Mouse (Mus musculus) thymus, adult 18-20 months (tissue): ENCODE measurements at regions not wholly inside any gene's neighbourhood (a gene's known extent, or its start where the extent isn't known, plus 50 kb on each side); places are given as distances from the start of the nearest gene placed in this dataset.
"Not testable (repeated sequence)": the region's sequence is repeated elsewhere in the genome, so short reads cannot be mapped to it uniquely, and the experiment has no call there.

Experiments used
- DNase-seq, 2 experiments: peaks; one replicate each; pipeline ENCODE4 v3.0.0; 2022; ENCODE audit warnings: mixed read lengths in 2 of 2

- DNase-seq = no peak
These were observed 94.7 kb upstream of the Cpsf6 start for GRCm38 (mm10) chr10:117474351-117475085.

GRCm38 (mm10) chr10:117473471-117473870 lies 93.7 kb upstream of the Cpsf6 start:
- DNase-seq = no peak

- DNase-seq = no peak
These were observed 92.7 kb upstream of the Cpsf6 start for GRCm38 (mm10) chr10:117472568-117472930.

- DNase-seq = no peak
These were observed 92.2 kb upstream of the Cpsf6 start for GRCm38 (mm10) chr10:117471818-117472567.

GRCm38 (mm10) chr10:117471036-117471817 lies 91.4 kb upstream of the Cpsf6 start:
- DNase-seq = no peak

GRCm38 (mm10) chr10:117470481-117470880 lies 90.7 kb upstream of the Cpsf6 start:
- DNase-seq = no peak

GRCm38 (mm10) chr10:117469573-117470090 lies 89.8 kb upstream of the Cpsf6 start:
- DNase-seq = no peak

- no peak for DNase-seq
These were observed 89.2 kb upstream of the Cpsf6 start for GRCm38 (mm10) chr10:117468931-117469572.

GRCm38 (mm10) chr10:117468381-117468780 lies 88.6 kb upstream of the Cpsf6 start:
- DNase-seq = no peak

GRCm38 (mm10) chr10:117467161-117467560 lies 87.3 kb upstream of the Cpsf6 start:
- DNase-seq = no peak

GRCm38 (mm10) chr10:117466391-117466790 lies 86.6 kb upstream of the Cpsf6 start:
- no peak for DNase-seq

GRCm38 (mm10) chr10:117465671-117466250 lies 85.9 kb upstream of the Cpsf6 start:
- no peak for DNase-seq

GRCm38 (mm10) chr10:117465058-117465660 lies 85.3 kb upstream of the Cpsf6 start:
- no peak for DNase-seq

GRCm38 (mm10) chr10:117464331-117464730 lies 84.5 kb upstream of the Cpsf6 start:
- DNase-seq = not testable (repeated sequence)

- DNase-seq = no peak
These were observed 83.8 kb upstream of the Cpsf6 start for GRCm38 (mm10) chr10:117463636-117464035.

- DNase-seq = no peak
These were observed 83.1 kb upstream of the Cpsf6 start for GRCm38 (mm10) chr10:117462921-117463320.

- DNase-seq = no peak
These were observed 82.1 kb upstream of the Cpsf6 start for GRCm38 (mm10) chr10:117461791-117462516.

- DNase-seq = no peak
These were observed 81.4 kb upstream of the Cpsf6 start for GRCm38 (mm10) chr10:117461261-117461660.

- no peak for DNase-seq
These were observed 80.5 kb upstream of the Cpsf6 start for GRCm38 (mm10) chr10:117460366-117460730.

GRCm38 (mm10) chr10:117459651-117460365 lies 80.0 kb upstream of the Cpsf6 start:
- DNase-seq = no peak
